Mouse (Mus musculus) small intestine, adult 2 months (tissue): ENCODE data around the gene Rgs9bp.

Experiments used
- CTCF ChIP-seq: fragments of 200-500 bp; IDR thresholded peaks from 2 replicates; pipeline ENCODE4 v1.5.1; 2012; ENCODE audit warnings: low read depth, mild to moderate bottlenecking, control low read depth, inconsistent platforms, low read length, moderate library complexity, mixed read lengths; ENCODE audit not compliant: insufficient replicate concordance, insufficient read length; ENCODE audit errors: extremely low read depth
- POLR2A ChIP-seq: fragments of 200-500 bp; IDR thresholded peaks from 2 replicates; pipeline ENCODE4 v1.6.1; 2012; ENCODE audit warnings: low read depth, mild to moderate bottlenecking, control low read depth, inconsistent platforms, low read length, moderate library complexity

GRCm38 (mm10) chr7:35557577-35557976, 27.8 kb downstream of the Rgs9bp start:
- TF ChIP-seq CTCF (no peak), POLR2A (no peak)
